Mouse (Mus musculus): Measurements from ENCODE around the gene Neil1.

GRCm38 (mm10) chr9:57197414-57197813, 49.3 kb upstream of the Neil1 start:
- TF ChIP-seq CTCF (IDR thresholded peaks at IDR 0.05; ENCODE audit: control insufficient read depth, insufficient read depth, insufficient read length) (no peak), CEBPB (IDR thresholded peaks at IDR 0.05; ENCODE audit: low read depth) (no peak), MYOD1 (IDR thresholded peaks at IDR 0.05; ENCODE audit: control insufficient read depth, insufficient read length, low read depth) (no peak), USF1 (IDR thresholded peaks at IDR 0.05; ENCODE audit: low read depth) (no peak), MAX (IDR thresholded peaks at IDR 0.05) (no peak), MYOG (IDR thresholded peaks at IDR 0.05; ENCODE audit: control insufficient read depth, extremely low read depth, insufficient read length) (no peak), FOSL1 (IDR thresholded peaks at IDR 0.05; ENCODE audit: insufficient read depth, low read length, poor library complexity, severe bottlenecking) (no peak)
